Mouse (Mus musculus): ENCODE data around the gene Bcas3.
A peak's percentile ranks its signal among the peaks of the same experiment; 100 is the strongest.

Gene Bcas3

GRCm38 (mm10) chr11:85799456-85799855, 446.5 kb downstream of the Bcas3 start:
- no peak for DNase-seq (ENCODE audit: low read depth)

GRCm38 (mm10) chr11:85799856-85800255, 446.9 kb downstream of the Bcas3 start:
- no peak for DNase-seq (ENCODE audit: low read depth)

- no peak for DNase-seq (ENCODE audit: low read depth)
Measured at GRCm38 (mm10) chr11:85800380-85800779, 447.4 kb downstream of the Bcas3 start.

GRCm38 (mm10) chr11:85804048-85804447, 451.1 kb downstream of the Bcas3 start:
- no peak for DNase-seq (ENCODE audit: low read depth)

- no peak for DNase-seq (ENCODE audit: low read depth)
Measured at GRCm38 (mm10) chr11:85805779-85806178, 452.8 kb downstream of the Bcas3 start.

- no peak for DNase-seq (ENCODE audit: low read depth)
Measured at GRCm38 (mm10) chr11:85807353-85807752, 454.4 kb downstream of the Bcas3 start.

- DNase-seq (ENCODE audit: low read depth), result no peak
Measured at GRCm38 (mm10) chr11:85811229-85811628, 458.3 kb downstream of the Bcas3 start.

GRCm38 (mm10) chr11:85811676-85812075, 458.7 kb downstream of the Bcas3 start:
- no peak for DNase-seq (ENCODE audit: low read depth)

- no peak for DNase-seq (ENCODE audit: low read depth)
Measured at GRCm38 (mm10) chr11:85812201-85812966, 459.4 kb downstream of the Bcas3 start.

- DNase-seq (ENCODE audit: low read depth), result no peak
Measured at GRCm38 (mm10) chr11:85814678-85815077, 461.7 kb downstream of the Bcas3 start.

- no peak for DNase-seq (ENCODE audit: low read depth)
Measured at GRCm38 (mm10) chr11:85816471-85816870, 463.5 kb downstream of the Bcas3 start.

- DNase-seq (ENCODE audit: low read depth), result no peak
Measured at GRCm38 (mm10) chr11:85818401-85818800, 465.4 kb downstream of the Bcas3 start.

- DNase-seq (ENCODE audit: low read depth), result no peak
Measured at GRCm38 (mm10) chr11:85820959-85821358, 468.0 kb downstream of the Bcas3 start.

- DNase-seq (ENCODE audit: low read depth), result no peak
Measured at GRCm38 (mm10) chr11:85821659-85822058, 468.7 kb downstream of the Bcas3 start.

GRCm38 (mm10) chr11:85823181-85823580, 470.2 kb downstream of the Bcas3 start:
- peak; percentile 53 for DNase-seq (ENCODE audit: low read depth)

GRCm38 (mm10) chr11:85823794-85824193, 470.8 kb downstream of the Bcas3 start:
- DNase-seq (ENCODE audit: low read depth), result no peak

GRCm38 (mm10) chr11:85825031-85825430, 472.1 kb downstream of the Bcas3 start:
- no peak for DNase-seq (ENCODE audit: low read depth)

- DNase-seq (ENCODE audit: low read depth), result no peak
Measured at GRCm38 (mm10) chr11:85825823-85826222, 472.9 kb downstream of the Bcas3 start.

- DNase-seq (ENCODE audit: low read depth), result no peak
Measured at GRCm38 (mm10) chr11:85827342-85827741, 474.4 kb downstream of the Bcas3 start.

GRCm38 (mm10) chr11:85828691-85829519, 475.9 kb downstream of the Bcas3 start:
- no peak for DNase-seq (ENCODE audit: low read depth)

GRCm38 (mm10) chr11:85829520-85830440, 476.8 kb downstream of the Bcas3 start:
- no peak for DNase-seq (ENCODE audit: low read depth)

- DNase-seq (ENCODE audit: low read depth), result no peak
Measured at GRCm38 (mm10) chr11:85830901-85831341, 478.0 kb downstream of the Bcas3 start.
